Mouse (Mus musculus) CH12.LX (cell line): ENCODE data around the gene Fcor.

Experiments
- GABPA ChIP-seq: IDR thresholded peaks from 2 replicates; pipeline ENCODE4 v1.6.1; 2012; ENCODE audit warnings: low read depth, low read length, improper control_type of control experiment, inconsistent platforms; ENCODE audit not compliant: insufficient replicate concordance
- HCFC1 ChIP-seq: IDR thresholded peaks from 2 replicates; pipeline ENCODE4 v1.6.1; 2012; ENCODE audit warnings: low read depth, mild to moderate bottlenecking, inconsistent platforms, low read length, improper control_type of control experiment
- MAZ ChIP-seq: IDR thresholded peaks from 2 replicates; pipeline ENCODE4 v1.6.1; 2012; ENCODE audit warnings: low read depth, mild to moderate bottlenecking, inconsistent platforms, low read length, improper control_type of control experiment, moderate library complexity
- POLR2A ChIP-seq: IDR thresholded peaks from 2 replicates; pipeline ENCODE4 v1.6.1; 2011; ENCODE audit warnings: low read depth, mild to moderate bottlenecking, improper control_type of control experiment, low read length
- USF1 ChIP-seq: IDR thresholded peaks from 2 replicates; pipeline ENCODE4 v1.6.1; 2014; ENCODE audit warnings: low read depth, mild to moderate bottlenecking, inconsistent platforms, low read length, improper control_type of control experiment
- ZKSCAN1 ChIP-seq: IDR thresholded peaks from 2 replicates; pipeline ENCODE4 v1.6.1; 2012; ENCODE audit warnings: low read depth, inconsistent platforms, low read length, improper control_type of control experiment, borderline replicate concordance

GRCm38 (mm10) chr8:3630647-3631477, 41.3 kb downstream of the Fcor start, which contains the start of gene Stxbp2:
- TF ChIP-seq HCFC1: peak; percentile 58; the same call in 1 of the 2 replicates
- no peak for TF ChIP-seq GABPA
- peak; percentile 53 for TF ChIP-seq USF1
- peak; percentile 88 for TF ChIP-seq POLR2A
- TF ChIP-seq ZKSCAN1: no peak
- TF ChIP-seq MAZ: no peak
